Mouse (Mus musculus) midbrain, embryonic 11.5 days (tissue): Measurements from ENCODE around the gene Tbc1d5. TPM values are rescaled to one million over a fixed set of nuclear protein-coding genes. Genes with fewer than 3 reads are reported as not detected.
A peak's percentile ranks its signal among the peaks of the same experiment; 100 is the strongest.

Experiments used
- ATAC-seq: fragments of 200-750 bp; cut with Nextera tagmentation; 2 replicates; pipeline ENCODE4 v1.8.0; 2017; ENCODE audit warnings: moderate TSS enrichment, moderate library complexity; ENCODE audit not compliant: low FRiP score
- DNase-seq: peaks from one replicate; pipeline ENCODE4 v3.0.0; 2015; ENCODE audit warnings: low spot score; ENCODE audit errors: missing footprints
- H3K27ac ChIP-seq: fragments of 300-500 bp; sonication (generic); 2 replicates; pipeline ENCODE4 v1.5.1; 2014; ENCODE audit warnings: low read depth, low read length
- H3K27me3 ChIP-seq: fragments of 300-500 bp; sonication (generic); 2 replicates; pipeline ENCODE4 v1.6.1; 2014; ENCODE audit warnings: mild to moderate bottlenecking, low read length, moderate library complexity, mixed read lengths; ENCODE audit not compliant: control insufficient read depth, insufficient read depth
- H3K36me3 ChIP-seq: fragments of 300-500 bp; sonication (generic); 2 replicates; pipeline ENCODE4 v1.6.1; 2014; ENCODE audit warnings: mild to moderate bottlenecking, low read length, moderate library complexity, mixed read lengths; ENCODE audit not compliant: control insufficient read depth, insufficient read depth
- H3K4me1 ChIP-seq: fragments of 300-500 bp; sonication (generic); 2 replicates; pipeline ENCODE4 v1.6.1; 2014; ENCODE audit warnings: low read length; ENCODE audit not compliant: control insufficient read depth, insufficient read depth
- H3K4me2 ChIP-seq: fragments of 300-500 bp; sonication (generic); 2 replicates; pipeline ENCODE4 v1.6.1; 2014; ENCODE audit warnings: mild to moderate bottlenecking, moderate library complexity
- H3K4me3 ChIP-seq: fragments of 300-500 bp; sonication (generic); 2 replicates; pipeline ENCODE4 v1.5.1; 2014; ENCODE audit warnings: low read depth, low read length
- H3K9ac ChIP-seq: fragments of 300-500 bp; sonication (generic); 2 replicates; pipeline ENCODE4 v1.6.1; 2014; ENCODE audit warnings: low read length
- H3K9me3 ChIP-seq: fragments of 300-500 bp; sonication (generic); 2 replicates; pipeline ENCODE4 v1.6.1; 2016; ENCODE audit warnings: low read length; ENCODE audit not compliant: control insufficient read depth
- WGBS: fragments of 180-500 bp; shearing (Covaris S2); extraction: QIAGEN DNeasy Blood & Tissue Kit; methylation state at CpG from one replicate; pipeline ENCODE4 v1.1.7; 2014; 5-methylcytosine and 5-hydroxymethylcytosine counted together
- polyA plus RNA-seq: library from polyadenylated mRNA; unstranded; fragments of >200 nt; fragmentation: Nextera tagmentation; extraction: Ambion mirVana; gene quantifications from 2 replicates; pipeline ENCODE4 v1.2.1, GENCODE M21; 2014

The Tbc1d5 gene
- polyA plus RNA-seq, 1 experiment from 2014 or later: 9.4 TPM

GRCm38 (mm10) chr17:50805631-50806030 lies 373.5 kb downstream of the Tbc1d5 start:
- ATAC-seq (no peak), DNase-seq (no peak)
- H3K9ac ChIP-seq: no peak overlapping the region
- 85% methylated on average over 1 of the region's 1 CpGs for WGBS
- H3K4me2 ChIP-seq: no peak overlapping the region
- H3K4me1 ChIP-seq: no peaks in the 10 kb centered on the region
- H3K9me3 ChIP-seq: no peaks in the 10 kb centered on the region
- H3K36me3 ChIP-seq: no peaks in the 10 kb centered on the region
- H3K27me3 ChIP-seq: no peaks in the 10 kb centered on the region
- H3K4me3 ChIP-seq: no peak overlapping the region
- H3K27ac ChIP-seq: no peak overlapping the region

- no peaks in the 10 kb centered on the region for H3K36me3 ChIP-seq
- H3K27me3 ChIP-seq: no peaks in the 10 kb centered on the region
- DNase-seq (no peak), ATAC-seq (no peak)
- H3K4me3 ChIP-seq: no peak overlapping the region
- H3K9ac ChIP-seq: no peak overlapping the region
- H3K4me1 ChIP-seq: no peaks in the 10 kb centered on the region
- H3K9me3 ChIP-seq: no peaks in the 10 kb centered on the region
- 74% methylated on average over 6 of the region's 6 CpGs for WGBS
- H3K4me2 ChIP-seq: no peak overlapping the region
- no peak overlapping the region for H3K27ac ChIP-seq
Measured at GRCm38 (mm10) chr17:50803234-50803633, 375.9 kb downstream of the Tbc1d5 start.

GRCm38 (mm10) chr17:50802380-50802779 lies 376.8 kb downstream of the Tbc1d5 start:
- H3K27ac ChIP-seq: no peak overlapping the region
- no peaks in the 10 kb centered on the region for H3K4me1 ChIP-seq
- DNase-seq (no peak), ATAC-seq (peak; percentile 55; the same call in 1 of the 2 replicates)
- no peak overlapping the region for H3K9ac ChIP-seq
- no peak overlapping the region for H3K4me3 ChIP-seq
- H3K36me3 ChIP-seq: no peaks in the 10 kb centered on the region
- H3K4me2 ChIP-seq: no peak overlapping the region
- H3K27me3 ChIP-seq: no peaks in the 10 kb centered on the region
- H3K9me3 ChIP-seq: no peaks in the 10 kb centered on the region
- WGBS: 87% methylated on average over 8 of the region's 8 CpGs

GRCm38 (mm10) chr17:50795445-50796095 lies 383.6 kb downstream of the Tbc1d5 start:
- H3K9ac ChIP-seq: no peak overlapping the region
- 76% methylated on average over 6 of the region's 6 CpGs for WGBS
- DNase-seq (peak; percentile 93), ATAC-seq (peak; percentile 91)
- H3K4me2 ChIP-seq: no peak overlapping the region
- H3K4me1 ChIP-seq: no peaks in the 10 kb centered on the region
- no peaks in the 10 kb centered on the region for H3K9me3 ChIP-seq
- H3K36me3 ChIP-seq: no peaks in the 10 kb centered on the region
- no peaks in the 10 kb centered on the region for H3K27me3 ChIP-seq
- H3K27ac ChIP-seq: no peak overlapping the region
- no peak overlapping the region for H3K4me3 ChIP-seq

- Histone ChIP-seq H3K9ac (no peak overlapping the region), H3K27me3 (no peaks in the 10 kb centered on the region), H3K4me1 (no peaks in the 10 kb centered on the region), H3K36me3 (no peaks in the 10 kb centered on the region), H3K4me3 (no peak overlapping the region), H3K27ac (no peak overlapping the region), H3K9me3 (no peaks in the 10 kb centered on the region), H3K4me2 (no peak overlapping the region)
- no peak for ATAC-seq
- no peak for DNase-seq
- 88% methylated on average over 2 of the region's 2 CpGs for WGBS
Measured at GRCm38 (mm10) chr17:50791671-50792070, 387.5 kb downstream of the Tbc1d5 start.

GRCm38 (mm10) chr17:50788835-50789234 lies 390.3 kb downstream of the Tbc1d5 start:
- no peak overlapping the region for H3K9ac ChIP-seq
- H3K27ac ChIP-seq: no peak overlapping the region
- H3K9me3 ChIP-seq: no peaks in the 10 kb centered on the region
- WGBS: 95% methylated on average over 4 of the region's 4 CpGs
- no peaks in the 10 kb centered on the region for H3K4me1 ChIP-seq
- DNase-seq: no peak
- no peaks in the 10 kb centered on the region for H3K27me3 ChIP-seq
- no peak overlapping the region for H3K4me2 ChIP-seq
- no peak overlapping the region for H3K4me3 ChIP-seq
- ATAC-seq: no peak
- no peaks in the 10 kb centered on the region for H3K36me3 ChIP-seq

GRCm38 (mm10) chr17:50775247-50775646 lies 403.9 kb downstream of the Tbc1d5 start:
- Histone ChIP-seq H3K27ac (no peak overlapping the region), H3K4me2 (no peak overlapping the region), H3K9me3 (no peaks in the 10 kb centered on the region), H3K27me3 (no peaks in the 10 kb centered on the region), H3K4me1 (no peaks in the 10 kb centered on the region), H3K4me3 (no peak overlapping the region), H3K9ac (no peak overlapping the region), H3K36me3 (no peaks in the 10 kb centered on the region)
- WGBS: 85% methylated on average over 3 of the region's 3 CpGs
- no peak for ATAC-seq
- DNase-seq: no peak

GRCm38 (mm10) chr17:50764387-50764786 lies 414.8 kb downstream of the Tbc1d5 start:
- DNase-seq (no peak), ATAC-seq (no peak)
- Histone ChIP-seq H3K9ac (no peak overlapping the region), H3K9me3 (no peaks in the 10 kb centered on the region), H3K36me3 (no peaks in the 10 kb centered on the region), H3K27ac (no peak overlapping the region), H3K4me2 (no peak overlapping the region), H3K4me3 (no peak overlapping the region), H3K4me1 (0 out of 2 replicates have a peak, but pooled peaks cover 4% of the 10 kb centered on the region), H3K27me3 (no peaks in the 10 kb centered on the region)
- 96% methylated on average over 7 of the region's 7 CpGs for WGBS

GRCm38 (mm10) chr17:50763407-50763806 lies 415.7 kb downstream of the Tbc1d5 start:
- Histone ChIP-seq H3K4me1 (0 out of 2 replicates have a peak, but pooled peaks cover 4% of the 10 kb centered on the region), H3K4me2 (no peak overlapping the region), H3K36me3 (no peaks in the 10 kb centered on the region), H3K9ac (no peak overlapping the region), H3K4me3 (no peak overlapping the region), H3K9me3 (no peaks in the 10 kb centered on the region), H3K27me3 (no peaks in the 10 kb centered on the region), H3K27ac (no peak overlapping the region)
- WGBS: 92% methylated on average over 5 of the region's 5 CpGs
- DNase-seq (no peak), ATAC-seq (no peak)
